Mouse (Mus musculus) heart, adult 2 months (tissue): ENCODE data around the gene Scamp1.

Source experiments
- CTCF ChIP-seq: fragments of 200-600 bp; IDR thresholded peaks from 2 replicates; pipeline ENCODE4 v1.8.1; 2022; ENCODE audit warnings: antibody characterized with exemption, mild to moderate bottlenecking, moderate library complexity
- POLR2A ChIP-seq: fragments of 200-500 bp; IDR thresholded peaks from 2 replicates; pipeline ENCODE4 v1.6.1; 2011; ENCODE audit warnings: mild to moderate bottlenecking, low read depth, low read length, control low read depth; ENCODE audit not compliant: insufficient read depth

- no peak for TF ChIP-seq CTCF
- no peak for TF ChIP-seq POLR2A
Measured at GRCm38 (mm10) chr13:94306277-94306967, 20.8 kb upstream of the Scamp1 start.
